Mouse (Mus musculus): ENCODE results near the gene Appbp2. TPM values are rescaled to one million over a fixed set of nuclear protein-coding genes. Genes with fewer than 3 reads are reported as not detected.
"Not testable (repeated sequence)": the region's sequence is repeated elsewhere in the genome, so short reads cannot be mapped to it uniquely, and the experiment has no call there.

Gene Appbp2
- total RNA-seq, 2 experiments from 2014 or later, result 34.0 to 42.0 TPM

DNA sequence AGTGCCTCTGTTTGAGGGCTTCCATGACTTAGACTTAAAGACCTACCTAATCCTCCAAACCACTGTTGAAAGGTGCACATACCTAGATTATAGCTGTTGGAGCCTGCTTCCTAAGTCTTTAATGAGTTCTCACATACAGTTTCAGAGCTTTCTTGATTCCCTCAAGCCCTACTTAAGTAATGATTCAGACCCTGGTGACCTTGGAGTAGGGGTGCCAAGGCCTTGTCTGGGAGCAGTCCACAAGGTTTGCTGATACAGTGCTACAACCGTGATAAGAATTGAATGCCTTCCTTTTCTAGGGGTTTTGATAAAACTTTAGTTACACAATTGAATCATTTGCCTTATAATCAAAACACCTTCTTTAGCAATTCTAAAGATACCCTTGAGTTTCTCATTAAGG is 67.4 kb downstream of the Appbp2 start:
- DNase-seq (ENCODE audit: low spot score in 2 of 2), result no peak

GRCm38 (mm10) chr11:85164371-85164770 is 70.6 kb downstream of the Appbp2 start:
- DNase-seq (ENCODE audit: low spot score in 2 of 2), result no peak

- not testable (repeated sequence) for DNase-seq (ENCODE audit: low spot score in 2 of 2)
Observed at GRCm38 (mm10) chr11:85163014-85163413, 71.9 kb downstream of the Appbp2 start.

GRCm38 (mm10) chr11:85157301-85157700 is 77.6 kb downstream of the Appbp2 start:
- no peak for DNase-seq (ENCODE audit: low spot score in 2 of 2)

DNA sequence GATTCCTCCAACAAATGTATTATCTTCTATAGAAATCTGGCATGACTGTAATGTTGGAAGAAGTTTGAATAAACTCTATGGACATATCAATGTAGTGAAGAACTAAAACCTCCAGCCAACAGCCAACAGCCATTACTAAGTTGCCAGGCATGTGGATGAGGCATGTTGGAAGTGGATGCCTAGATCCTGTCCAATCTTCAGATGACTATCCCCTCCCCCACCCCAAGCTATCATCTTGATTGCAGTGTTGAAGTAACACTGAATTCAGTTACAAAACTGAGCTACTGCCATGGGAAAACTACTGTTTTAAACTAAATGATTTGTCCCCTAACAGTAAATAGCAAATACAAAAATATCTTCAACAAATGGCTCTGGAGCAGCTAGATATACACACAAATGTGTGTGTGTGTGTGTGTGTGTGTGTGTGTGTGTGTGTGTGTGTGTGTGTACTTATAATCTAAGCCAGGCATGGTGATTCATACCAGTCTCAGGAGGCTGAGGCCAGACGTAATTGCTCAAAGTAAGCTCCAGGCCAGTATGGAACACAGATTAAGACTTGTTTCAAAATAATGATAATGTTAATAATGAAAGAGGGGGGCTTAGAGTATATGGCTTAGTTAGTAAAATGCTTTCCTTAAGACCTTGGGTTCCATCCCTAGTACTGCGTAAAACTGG is 82.5 kb downstream of the Appbp2 start:
- DNase-seq (ENCODE audit: low spot score in 2 of 2), result no peak

DNA sequence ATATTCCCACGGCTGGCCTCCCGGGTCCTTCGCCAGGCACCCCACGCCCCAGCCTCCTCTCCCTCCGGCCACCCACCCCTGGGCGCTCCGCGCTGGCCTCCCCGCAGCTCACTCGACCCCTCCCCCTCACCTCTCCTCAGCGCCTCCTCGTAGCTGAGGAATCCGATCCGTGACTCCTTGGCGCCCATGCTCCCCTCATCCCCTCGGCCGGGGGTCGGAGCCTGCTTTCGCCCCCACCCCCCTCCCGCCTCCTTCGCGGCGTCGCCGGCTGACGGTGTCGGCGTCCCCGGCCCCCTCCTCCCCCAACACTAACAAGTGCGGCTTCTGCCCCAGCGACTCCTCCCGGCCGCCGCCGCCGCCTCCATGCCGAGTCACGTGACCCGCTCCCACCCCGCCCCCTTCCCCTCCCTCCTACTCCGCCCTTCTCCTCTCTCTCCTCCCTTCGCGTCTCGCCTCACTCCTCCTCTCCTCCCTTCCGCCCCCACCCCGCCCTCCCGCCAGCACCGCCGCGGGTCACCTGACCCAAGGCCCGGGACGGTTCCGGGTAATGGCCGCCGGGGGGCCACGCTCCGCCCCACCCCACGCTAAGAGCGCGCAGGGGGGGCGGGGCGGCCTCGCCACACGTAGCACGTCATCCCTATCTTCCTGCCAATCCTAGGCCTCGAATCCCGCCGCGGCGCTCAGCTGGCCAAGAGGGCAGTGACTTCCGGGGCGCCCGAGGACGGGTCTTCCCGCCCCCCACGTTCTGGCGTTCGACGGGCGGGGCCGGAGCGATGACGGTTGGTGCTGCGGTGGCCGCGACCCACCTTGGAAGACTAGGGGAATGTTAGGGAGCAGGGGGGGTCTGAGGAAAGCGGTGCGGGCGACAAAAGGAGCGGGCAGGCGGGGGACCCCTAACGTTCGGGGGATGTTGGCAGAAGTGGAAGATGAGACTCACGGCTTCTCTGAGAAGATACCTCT is 95.1 kb downstream of the Appbp2 start, which contains the start of gene Usp32:
Gene Usp32, minus strand, starts transcription at position 581 of the 960 bp plus-strand sequence.
- DNase-seq (ENCODE audit: low spot score in 2 of 2), result peak; percentile 92 to 93

GRCm38 (mm10) chr11:85138776-85139474 is 96.0 kb downstream of the Appbp2 start:
- DNase-seq (ENCODE audit: low spot score in 2 of 2), result no peak

Other genes with a start within 250 kb of the Appbp2 start
- 10 to 100 TPM; 30.8 to 44.2 TPM for gene Usp32, start 95.0 kb downstream of the Appbp2 start, total RNA-seq (2021)
- gene 1700125H20Rik, start 64.7 kb downstream of the Appbp2 start, total RNA-seq (2021), result 1 to 10 TPM in 1 of 2 experiments, not detected in 1; 2.7 TPM
- 10 to 100 TPM; 11.9 to 12.9 TPM for gene Ppm1d, start 76.1 kb upstream of the Appbp2 start, total RNA-seq (2021)
- 10 to 100 TPM; 40.9 to 45.4 TPM for gene Bcas3, start 118.0 kb upstream of the Appbp2 start, total RNA-seq (2021)